Mouse (Mus musculus) heart, postnatal 36 days (tissue): Measurements from ENCODE around the gene Gcnt2. TPM values are rescaled to one million over a fixed set of nuclear protein-coding genes. Genes with fewer than 3 reads are reported as not detected.
A peak's percentile ranks its signal among the peaks of the same experiment; 100 is the strongest.
"Not testable (repeated sequence)": the region's sequence is repeated elsewhere in the genome, so short reads cannot be mapped to it uniquely, and the experiment has no call there.

ENCODE experiments used
- DNase-seq, 2 experiments: peaks; one replicate each; pipeline ENCODE4 v3.0.0; 2021 to 2022
- intact Hi-C: fragments of 180-260 bp; cut with DNase I; formaldehyde crosslinking; loops from one replicate; pipeline ENCODE4 v1.15.1; 2025
- total RNA-seq, 2 experiments: library from RNA; stranded (reverse); gene quantifications; 2 replicates each; pipeline ENCODE4 v1.2.3; 2021

The Gcnt2 gene
- total RNA-seq, 2 experiments from 2014 or later: 9.0 to 11.9 TPM

- no peak for DNase-seq
- intact Hi-C loops: no loop called here
Measured at GRCm38 (mm10) chr13:40863006-40863405, 3.5 kb downstream of the Gcnt2 start.

- intact Hi-C loops: no loop called here
Measured at GRCm38 (mm10) chr13:40868844-40869587, 9.5 kb downstream of the Gcnt2 start.

GRCm38 (mm10) chr13:40874021-40874420 lies 14.5 kb downstream of the Gcnt2 start:
- DNase-seq: no peak
- intact Hi-C loops: no loop called here

More at GRCm38 (mm10) chr13:40868844-40869587, 9.5 kb downstream of the Gcnt2 start:
- DNase-seq: peak in 1 of 2 experiments; percentile 27

- intact Hi-C loops: no loop called here
- no peak for DNase-seq
Measured at GRCm38 (mm10) chr13:40875415-40875814, 15.9 kb downstream of the Gcnt2 start.

- DNase-seq: no peak
- intact Hi-C loops: no loop called here
Measured at GRCm38 (mm10) chr13:40877589-40877988, 18.0 kb downstream of the Gcnt2 start.

GRCm38 (mm10) chr13:40880557-40880956 lies 21.0 kb downstream of the Gcnt2 start:
- DNase-seq: no peak
- intact Hi-C loops: no loop called here

DNA sequence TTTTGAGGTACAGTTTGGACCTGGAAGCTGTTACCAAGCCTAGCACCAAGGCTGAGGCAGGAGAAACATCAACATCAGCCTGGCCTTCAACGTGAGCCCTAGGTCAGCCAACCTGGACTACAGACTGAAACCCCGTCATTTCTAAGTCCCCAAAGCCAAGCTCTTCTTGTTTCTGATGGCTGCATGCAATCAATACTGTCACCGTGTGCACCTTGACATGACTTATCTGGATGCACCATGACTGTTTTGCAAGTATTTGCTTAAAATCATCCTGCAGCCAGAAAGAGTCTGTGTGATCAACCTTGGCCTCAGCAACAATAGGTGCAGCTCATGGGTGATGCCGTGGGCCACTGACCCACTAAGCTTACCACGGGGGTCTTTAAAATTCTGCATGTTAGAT lies 23.1 kb downstream of the Gcnt2 start:
- no peak for DNase-seq
- intact Hi-C loops: no loop called here

DNA sequence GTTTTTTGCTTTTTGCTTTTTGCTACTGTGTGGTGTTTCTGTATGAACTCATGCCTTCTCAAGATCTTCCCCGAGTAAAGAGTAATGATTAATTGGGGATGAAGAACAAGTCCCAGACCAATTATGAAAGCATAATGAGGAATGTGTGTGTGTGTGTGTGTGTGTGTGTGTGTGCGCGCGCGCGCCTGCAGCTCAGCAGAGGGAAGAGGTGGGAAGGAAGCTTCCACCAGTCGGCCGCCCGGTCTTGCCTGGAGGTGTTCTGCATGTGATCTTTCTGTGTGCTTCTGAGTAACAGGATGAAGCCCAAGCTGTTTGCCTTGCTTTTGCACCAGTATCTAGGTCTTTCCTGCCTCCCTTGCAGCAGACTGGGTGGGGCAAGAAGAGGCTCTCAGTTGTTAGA lies 24.3 kb downstream of the Gcnt2 start:
- no peak for DNase-seq
- intact Hi-C loops: no loop called here

DNA sequence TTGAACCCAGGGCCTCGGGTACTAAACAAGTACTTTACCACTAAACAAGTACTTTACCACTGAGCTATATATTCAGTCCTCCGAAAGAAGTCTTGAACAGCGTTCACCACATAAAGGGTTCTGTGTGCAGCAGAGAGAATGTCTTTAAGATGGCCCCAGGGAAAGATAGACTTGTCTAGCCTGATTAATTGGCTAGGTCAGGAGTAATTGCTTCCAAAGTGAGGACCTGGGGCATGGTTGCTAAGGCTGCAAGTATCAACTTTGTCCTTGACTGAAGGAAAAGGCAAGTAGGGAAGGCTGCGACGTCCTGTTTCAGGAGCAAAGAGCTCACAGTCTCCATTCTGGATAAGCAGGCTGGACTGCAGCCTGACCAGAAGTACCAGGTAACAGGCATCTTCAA lies 25.3 kb downstream of the Gcnt2 start:
- no peak for DNase-seq
- intact Hi-C loops: no loop called here

GRCm38 (mm10) chr13:40885935-40886642 lies 26.5 kb downstream of the Gcnt2 start:
- intact Hi-C loops: loop anchor here (2.0 kb wide), 2 partner anchors 31 to 93 kb away; no protein-coding TSS in a partner anchor

GRCm38 (mm10) chr13:40886643-40887381 lies 27.3 kb downstream of the Gcnt2 start:
- peak; percentile 21 to 30 for DNase-seq
- intact Hi-C loops: loop anchor here (1.0 to 2.0 kb wide), 3 partner anchors 29 to 92 kb away; no protein-coding TSS in a partner anchor

More at GRCm38 (mm10) chr13:40885935-40886642, 26.5 kb downstream of the Gcnt2 start:
- DNase-seq: no peak

- no peak for DNase-seq
- intact Hi-C loops: no loop called here
Measured at GRCm38 (mm10) chr13:40890595-40890994, 31.0 kb downstream of the Gcnt2 start.

DNA sequence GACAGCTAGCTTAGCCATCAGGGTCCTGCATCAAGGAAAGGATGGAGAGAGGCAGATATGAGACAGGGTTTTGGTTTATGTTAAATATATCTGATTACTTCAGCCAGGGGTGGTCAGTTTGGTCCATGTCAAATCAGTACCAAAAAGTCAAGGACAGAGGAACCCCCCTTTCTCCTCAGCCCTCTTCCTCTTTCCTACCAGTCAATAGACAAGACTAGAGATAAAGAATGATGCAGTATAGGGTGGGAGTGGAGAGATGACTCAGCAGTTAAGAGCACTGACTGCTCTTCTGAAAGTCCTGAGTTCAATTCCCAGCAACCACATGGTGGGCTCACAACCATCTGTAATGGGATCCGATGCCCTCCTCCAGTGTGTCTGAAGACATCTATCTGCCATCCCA lies 31.8 kb downstream of the Gcnt2 start:
- intact Hi-C loops, DNase-seq: not testable (repeated sequence)

DNA sequence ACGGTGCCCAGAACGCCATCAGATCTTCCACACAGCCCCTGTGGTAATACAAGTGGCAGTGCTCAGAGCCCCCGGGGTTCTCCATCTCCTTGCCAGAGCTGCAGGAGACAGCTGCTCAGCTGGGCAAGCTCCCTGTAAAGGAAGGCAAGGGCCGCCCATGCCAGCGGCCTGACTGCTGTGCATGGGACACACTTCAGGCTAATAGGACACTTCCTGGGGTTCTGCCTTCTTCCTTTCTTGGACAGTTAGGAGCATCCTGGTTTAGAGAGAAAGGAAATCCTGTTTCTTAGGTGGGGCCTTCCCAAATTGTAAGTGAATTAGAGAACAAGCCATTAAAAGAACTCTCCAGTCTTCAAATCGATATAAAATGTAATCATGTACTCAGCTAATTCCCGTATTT lies 32.5 kb downstream of the Gcnt2 start:
- DNase-seq: no peak
- intact Hi-C loops: no loop called here

DNA sequence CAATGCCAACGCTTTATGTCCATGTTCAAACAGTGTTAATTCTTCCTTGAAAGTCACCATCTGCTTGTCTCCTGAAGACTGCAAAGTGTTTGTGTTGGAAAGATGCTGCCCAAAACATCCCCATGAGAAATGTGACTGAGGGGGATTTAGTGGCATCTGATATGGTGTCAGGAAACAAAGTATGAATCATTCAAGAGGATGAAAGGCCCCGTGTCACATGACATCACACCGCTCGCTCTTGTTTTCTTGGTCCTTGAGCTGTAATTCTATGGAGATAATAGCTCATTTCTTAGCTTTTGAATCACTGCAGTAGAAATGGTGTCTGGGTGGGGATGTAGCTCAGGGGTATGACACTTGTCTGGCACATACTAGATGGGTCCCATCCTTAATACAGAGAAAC lies 33.0 kb downstream of the Gcnt2 start:
- no peak for DNase-seq

DNA sequence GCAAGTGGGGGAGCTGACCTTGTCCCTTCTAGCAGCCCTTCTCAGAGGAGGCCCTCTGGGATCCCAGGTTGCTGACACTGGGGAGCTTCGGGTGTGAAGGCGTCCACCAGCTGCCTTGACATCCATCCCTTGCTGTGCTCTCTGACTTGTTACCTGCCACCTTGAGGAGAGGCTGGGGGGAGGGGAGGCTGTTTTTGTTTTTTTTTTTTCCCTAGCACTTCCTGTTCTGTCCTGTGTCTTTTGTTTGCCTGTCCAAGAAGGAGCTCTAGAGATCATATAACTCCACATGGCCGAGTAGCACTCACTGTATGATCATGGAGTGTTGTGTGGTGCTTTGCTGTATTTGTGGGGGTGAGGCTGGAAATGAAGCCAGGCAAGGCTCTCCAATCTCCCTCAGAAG lies 34.0 kb downstream of the Gcnt2 start:
- intact Hi-C loops: no loop called here

More for the DNA sequence above, 33.0 kb downstream of the Gcnt2 start:
- intact Hi-C loops: no loop called here

GRCm38 (mm10) chr13:40898049-40898690 lies 38.6 kb downstream of the Gcnt2 start:
- intact Hi-C loops, DNase-seq: not testable (repeated sequence)

More for the DNA sequence above, 34.0 kb downstream of the Gcnt2 start:
- DNase-seq: no peak

GRCm38 (mm10) chr13:40898698-40899097 lies 39.1 kb downstream of the Gcnt2 start:
- DNase-seq: no peak
- intact Hi-C loops: no loop called here

GRCm38 (mm10) chr13:40899349-40899993 lies 39.9 kb downstream of the Gcnt2 start:
- no peak for DNase-seq
- intact Hi-C loops: no loop called here
